Mouse (Mus musculus): Measurements from ENCODE around the gene Zfp784. TPM values are rescaled to one million over a fixed set of nuclear protein-coding genes. Genes with fewer than 3 reads are reported as not detected.

Gene Zfp784
- polyA plus RNA-seq, 1 experiment from 2014 or later: 1.8 TPM

- Histone ChIP-seq H3K79me2 (ENCODE audit: inconsistent target) (peaks cover 74% of the 10 kb centered on the region), H3K36me3 (ENCODE audit: inconsistent target) (peaks cover 38% of the 10 kb centered on the region), H3K27ac (0 out of 2 replicates have a peak overlapping the region, but pooled peaks have one; percentile 65), H3K4me3 (ENCODE audit: inconsistent target) (no peak overlapping the region)
- WGBS (ENCODE audit: missing documents): 100% methylated on average over 2 of the region's 6 CpGs
Measured at GRCm38 (mm10) chr7:5064886-5065285, 26.6 kb upstream of the Zfp784 start.

GRCm38 (mm10) chr7:5062360-5063001 lies 24.2 kb upstream of the Zfp784 start:
- Histone ChIP-seq H3K79me2 (ENCODE audit: inconsistent target) (peaks cover 50% of the 10 kb centered on the region), H3K27ac (peak overlapping the region; percentile 65), H3K36me3 (ENCODE audit: inconsistent target) (peaks cover 15% of the 10 kb centered on the region), H3K4me3 (ENCODE audit: inconsistent target) (peak overlapping the region; percentile 72)
- WGBS (ENCODE audit: missing documents): under 1% methylated on average over 50 of the region's 51 CpGs

GRCm38 (mm10) chr7:5061774-5062359 lies 23.6 kb upstream of the Zfp784 start, which contains the start of gene U2af2:
Gene U2af2, plus strand, starts transcription at chr7:5062143.
- under 1% methylated on average over 53 of the region's 65 CpGs for WGBS (ENCODE audit: missing documents)
- H3K79me2 ChIP-seq (ENCODE audit: inconsistent target): peaks cover 44% of the 10 kb centered on the region
- peak within 1 kb of the TSS; percentile 98 for H3K27ac ChIP-seq
- H3K36me3 ChIP-seq (ENCODE audit: inconsistent target): peaks cover 9% of the 10 kb centered on the region
- peak within 1 kb of the TSS; percentile 72 for H3K4me3 ChIP-seq (ENCODE audit: inconsistent target)

- Histone ChIP-seq H3K4me3 (ENCODE audit: inconsistent target) (peak overlapping the region; percentile 72), H3K79me2 (ENCODE audit: inconsistent target) (peaks cover 36% of the 10 kb centered on the region), H3K36me3 (ENCODE audit: inconsistent target) (0 out of 2 replicates have a peak, but pooled peaks cover 5% of the 10 kb centered on the region), H3K27ac (peak overlapping the region; percentile 98)
- WGBS (ENCODE audit: missing documents): under 1% methylated on average over 54 of the region's 60 CpGs
Measured at GRCm38 (mm10) chr7:5060944-5061773, 22.9 kb upstream of the Zfp784 start.

- WGBS (ENCODE audit: missing documents): 4% methylated on average over 26 of the region's 27 CpGs
- H3K27ac ChIP-seq: peak overlapping the region; percentile 98
- peak overlapping the region; percentile 72 for H3K4me3 ChIP-seq (ENCODE audit: inconsistent target)
- peaks cover 28% of the 10 kb centered on the region for H3K79me2 ChIP-seq (ENCODE audit: inconsistent target)
- H3K36me3 ChIP-seq (ENCODE audit: inconsistent target): no peaks in the 10 kb centered on the region
Measured at GRCm38 (mm10) chr7:5060239-5060731, 22.0 kb upstream of the Zfp784 start.

- peaks cover 19% of the 10 kb centered on the region for H3K79me2 ChIP-seq (ENCODE audit: inconsistent target)
- no peak overlapping the region for H3K4me3 ChIP-seq (ENCODE audit: inconsistent target)
- 93% methylated on average over 12 of the region's 12 CpGs for WGBS (ENCODE audit: missing documents)
- peak overlapping the region; percentile 98; the same call in 1 of the 2 replicates for H3K27ac ChIP-seq
- no peaks in the 10 kb centered on the region for H3K36me3 ChIP-seq (ENCODE audit: inconsistent target)
Measured at GRCm38 (mm10) chr7:5059421-5059820, 21.2 kb upstream of the Zfp784 start.

- Histone ChIP-seq H3K36me3 (ENCODE audit: inconsistent target) (no peaks in the 10 kb centered on the region), H3K4me3 (ENCODE audit: inconsistent target) (no peak overlapping the region)
- 100% methylated on average over 1 of the region's 1 CpGs for WGBS (ENCODE audit: missing documents)
Measured at GRCm38 (mm10) chr7:5058631-5059030, 20.4 kb upstream of the Zfp784 start.

GRCm38 (mm10) chr7:5057804-5058203 lies 19.6 kb upstream of the Zfp784 start:
- Histone ChIP-seq H3K4me3 (ENCODE audit: inconsistent target) (no peak overlapping the region), H3K36me3 (ENCODE audit: inconsistent target) (no peaks in the 10 kb centered on the region), H3K27ac (peak overlapping the region; percentile 72), H3K79me2 (ENCODE audit: inconsistent target) (peaks cover 3% of the 10 kb centered on the region)
- WGBS (ENCODE audit: missing documents): 41% methylated on average over 11 of the region's 11 CpGs

More at GRCm38 (mm10) chr7:5058631-5059030, 20.4 kb upstream of the Zfp784 start:
- H3K79me2 ChIP-seq (ENCODE audit: inconsistent target): peaks cover 11% of the 10 kb centered on the region
- peak overlapping the region; percentile 72 for H3K27ac ChIP-seq

GRCm38 (mm10) chr7:5057381-5057780 lies 19.1 kb upstream of the Zfp784 start:
- 55% methylated on average over 8 of the region's 8 CpGs for WGBS (ENCODE audit: missing documents)
- Histone ChIP-seq H3K79me2 (ENCODE audit: inconsistent target) (no peaks in the 10 kb centered on the region), H3K27ac (peak overlapping the region; percentile 72), H3K36me3 (ENCODE audit: inconsistent target) (no peaks in the 10 kb centered on the region), H3K4me3 (ENCODE audit: inconsistent target) (no peak overlapping the region)

GRCm38 (mm10) chr7:5056651-5057263 lies 18.5 kb upstream of the Zfp784 start:
- Histone ChIP-seq H3K36me3 (ENCODE audit: inconsistent target) (no peaks in the 10 kb centered on the region), H3K4me3 (ENCODE audit: inconsistent target) (no peak overlapping the region), H3K27ac (no peak overlapping the region), H3K79me2 (ENCODE audit: inconsistent target) (no peaks in the 10 kb centered on the region)
- WGBS (ENCODE audit: missing documents): 13% methylated on average over 51 of the region's 55 CpGs

GRCm38 (mm10) chr7:5053456-5054179 lies 15.4 kb upstream of the Zfp784 start:
- 23% methylated on average over 32 of the region's 32 CpGs for WGBS (ENCODE audit: missing documents)
- no peak overlapping the region for H3K4me3 ChIP-seq (ENCODE audit: inconsistent target)
- H3K36me3 ChIP-seq (ENCODE audit: inconsistent target): no peaks in the 10 kb centered on the region
- no peak overlapping the region for H3K27ac ChIP-seq
- H3K79me2 ChIP-seq (ENCODE audit: inconsistent target): no peaks in the 10 kb centered on the region

GRCm38 (mm10) chr7:5052931-5053343 lies 14.7 kb upstream of the Zfp784 start:
- H3K36me3 ChIP-seq (ENCODE audit: inconsistent target): no peaks in the 10 kb centered on the region
- no peak overlapping the region for H3K4me3 ChIP-seq (ENCODE audit: inconsistent target)
- WGBS (ENCODE audit: missing documents): 10% methylated on average over 45 of the region's 45 CpGs
- no peak overlapping the region for H3K27ac ChIP-seq
- H3K79me2 ChIP-seq (ENCODE audit: inconsistent target): no peaks in the 10 kb centered on the region

GRCm38 (mm10) chr7:5052438-5052837 lies 14.2 kb upstream of the Zfp784 start:
- 12% methylated on average over 12 of the region's 12 CpGs for WGBS (ENCODE audit: missing documents)
- Histone ChIP-seq H3K36me3 (ENCODE audit: inconsistent target) (no peaks in the 10 kb centered on the region), H3K4me3 (ENCODE audit: inconsistent target) (peak overlapping the region; percentile 53; the same call in 1 of the 2 replicates), H3K27ac (no peak overlapping the region), H3K79me2 (ENCODE audit: inconsistent target) (no peaks in the 10 kb centered on the region)

All from macrophage (primary cell).